Mouse (Mus musculus) gastrocnemius, postnatal 14 days (tissue): Measurements from ENCODE around the gene Il22ra2. TPM values are rescaled to one million over a fixed set of nuclear protein-coding genes. Genes with fewer than 3 reads are reported as not detected.
A peak's percentile ranks its signal among the peaks of the same experiment; 100 is the strongest.
"Not testable (repeated sequence)": the region's sequence is repeated elsewhere in the genome, so short reads cannot be mapped to it uniquely, and the experiment has no call there.

ENCODE experiments used
- DNase-seq: peaks from one replicate; pipeline ENCODE4 v3.0.0; 2021; ENCODE audit warnings: mixed read lengths
- intact Hi-C: fragments of 180-260 bp; cut with DNase I; formaldehyde crosslinking; loops from one replicate; pipeline ENCODE4 v1.15.1; 2025; ENCODE audit warnings: low total_unique reads
- total RNA-seq, 2 experiments: library from RNA; stranded (reverse); gene quantifications; 2 replicates each; pipeline ENCODE4 v1.2.3; 2021

The Il22ra2 gene
- total RNA-seq, 2 experiments from 2014 or later: not detected

GRCm38 (mm10) chr10:19599331-19600092, 22.3 kb upstream of the Il22ra2 start:
- intact Hi-C loops: no loop called here
- no peak for DNase-seq

GRCm38 (mm10) chr10:19600093-19600420, 21.7 kb upstream of the Il22ra2 start:
- DNase-seq: no peak
- intact Hi-C loops: no loop called here

- intact Hi-C loops: not testable (repeated sequence)
- peak; percentile 24 for DNase-seq
These were observed 20.3 kb upstream of the Il22ra2 start for GRCm38 (mm10) chr10:19601502-19601901.

- no peak for DNase-seq
- intact Hi-C loops: no loop called here
These were observed 18.6 kb upstream of the Il22ra2 start for GRCm38 (mm10) chr10:19603231-19603630.

- intact Hi-C loops: no loop called here
- DNase-seq: no peak
These were observed 12.7 kb upstream of the Il22ra2 start for GRCm38 (mm10) chr10:19609125-19609524.

- no peak for DNase-seq
- intact Hi-C loops: no loop called here
These were observed 10.2 kb upstream of the Il22ra2 start for GRCm38 (mm10) chr10:19611616-19612015.

- no peak for DNase-seq
- intact Hi-C loops: no loop called here
These were observed 8.6 kb upstream of the Il22ra2 start for GRCm38 (mm10) chr10:19613111-19613753.

- intact Hi-C loops: no loop called here
These were observed 2.1 kb upstream of the Il22ra2 start for GRCm38 (mm10) chr10:19619736-19620135.

GRCm38 (mm10) chr10:19624617-19625016, 2.8 kb downstream of the Il22ra2 start:
- intact Hi-C loops: no loop called here
- no peak for DNase-seq

More at GRCm38 (mm10) chr10:19619736-19620135, 2.1 kb upstream of the Il22ra2 start:
- no peak for DNase-seq

- intact Hi-C loops: no loop called here
- no peak for DNase-seq
These were observed 5.5 kb downstream of the Il22ra2 start for GRCm38 (mm10) chr10:19627342-19627741.

GRCm38 (mm10) chr10:19627748-19628147, 6.0 kb downstream of the Il22ra2 start:
- intact Hi-C loops: no loop called here
- no peak for DNase-seq

GRCm38 (mm10) chr10:19631616-19632195, 9.9 kb downstream of the Il22ra2 start:
- intact Hi-C loops: no loop called here
- no peak for DNase-seq

- intact Hi-C loops: no loop called here
- no peak for DNase-seq
These were observed 17.1 kb downstream of the Il22ra2 start for GRCm38 (mm10) chr10:19638851-19639250.

GRCm38 (mm10) chr10:19639630-19640029, 17.8 kb downstream of the Il22ra2 start:
- intact Hi-C loops: no loop called here
- DNase-seq: no peak

GRCm38 (mm10) chr10:19645119-19645518, 23.3 kb downstream of the Il22ra2 start:
- no peak for DNase-seq
- intact Hi-C loops: no loop called here

- no peak for DNase-seq
- intact Hi-C loops: no loop called here
These were observed 35.6 kb downstream of the Il22ra2 start for GRCm38 (mm10) chr10:19657426-19657825.

GRCm38 (mm10) chr10:19659953-19660352, 38.2 kb downstream of the Il22ra2 start:
- no peak for DNase-seq
- intact Hi-C loops: no loop called here

GRCm38 (mm10) chr10:19668973-19669372, 47.2 kb downstream of the Il22ra2 start:
- intact Hi-C loops: no loop called here
- no peak for DNase-seq

GRCm38 (mm10) chr10:19672015-19672414, 50.2 kb downstream of the Il22ra2 start:
- intact Hi-C loops: loop anchor here (10.0 kb wide), 1 partner anchor 187 kb away; no protein-coding TSS in a partner anchor

GRCm38 (mm10) chr10:19673146-19673545, 51.3 kb downstream of the Il22ra2 start:
- no peak for DNase-seq
- intact Hi-C loops: loop anchor here (10.0 kb wide), 1 partner anchor 188 kb away; no protein-coding TSS in a partner anchor

More at GRCm38 (mm10) chr10:19672015-19672414, 50.2 kb downstream of the Il22ra2 start:
- DNase-seq: no peak
